Mouse (Mus musculus): Measurements from ENCODE around the gene Zfp61.
A peak's percentile ranks its signal among the peaks of the same experiment; 100 is the strongest.

Zfp61 gene

DNA sequence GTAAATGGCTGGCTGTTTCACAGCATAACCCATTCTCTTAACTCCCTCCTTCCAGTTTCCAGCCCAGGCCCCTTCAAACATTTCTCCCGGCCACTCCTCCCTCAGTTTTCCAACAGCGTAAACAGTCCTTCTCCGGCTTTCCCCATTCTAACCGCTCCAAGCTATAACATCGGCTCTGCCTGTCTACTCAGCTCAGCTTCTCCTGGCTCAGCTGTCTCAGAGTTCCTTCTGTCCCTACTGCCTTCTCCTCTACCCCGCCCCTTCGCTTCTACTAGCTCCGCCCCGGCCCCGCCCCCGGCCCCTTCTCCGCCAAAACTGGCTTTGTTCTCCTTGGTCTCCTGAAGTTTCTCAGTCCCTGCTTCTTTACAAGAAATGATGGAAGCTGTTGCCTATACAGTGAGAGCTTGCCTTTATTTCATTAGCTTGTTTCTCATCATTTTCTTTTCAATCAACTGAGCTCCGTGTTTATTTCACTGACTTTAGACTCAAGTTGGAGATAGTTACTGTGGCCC is at the start of gene Zfp61:
Zfp61 (minus strand) TSS at position 462 of the 512 bp plus-strand sequence.
- DNase-seq = peak; percentile 70

DNA sequence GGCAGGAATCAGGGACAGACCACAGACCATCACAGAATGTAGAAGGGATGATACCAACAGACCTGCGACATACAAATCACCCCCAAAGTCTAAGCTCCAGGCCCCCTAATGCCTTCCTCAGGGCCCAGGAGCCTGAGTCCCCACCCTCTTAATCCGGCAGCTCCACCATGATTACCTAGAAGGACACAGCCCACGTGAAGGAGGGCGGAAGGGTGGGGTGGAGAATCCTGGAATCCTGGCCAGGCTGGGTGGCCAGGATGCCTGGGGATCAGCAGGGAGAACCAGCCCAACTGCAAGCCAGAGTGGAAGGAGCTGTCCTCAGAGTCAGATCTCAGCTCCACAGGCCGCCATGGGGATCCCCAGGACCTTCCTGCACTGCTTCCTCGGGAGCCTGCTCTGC is 47.9 kb upstream of the Zfp61 start, which contains the start of gene Lypd5:
Lypd5 (plus strand) TSS at position 301 of the 400 bp plus-strand sequence.
- DNase-seq = no peak

- DNase-seq = no peak
Measured at GRCm38 (mm10) chr7:24346444-24346843, 45.4 kb upstream of the Zfp61 start.

GRCm38 (mm10) chr7:24343701-24344272 is 42.8 kb upstream of the Zfp61 start:
- no peak for DNase-seq

GRCm38 (mm10) chr7:24338241-24338640 is 37.2 kb upstream of the Zfp61 start:
- DNase-seq = no peak

DNA sequence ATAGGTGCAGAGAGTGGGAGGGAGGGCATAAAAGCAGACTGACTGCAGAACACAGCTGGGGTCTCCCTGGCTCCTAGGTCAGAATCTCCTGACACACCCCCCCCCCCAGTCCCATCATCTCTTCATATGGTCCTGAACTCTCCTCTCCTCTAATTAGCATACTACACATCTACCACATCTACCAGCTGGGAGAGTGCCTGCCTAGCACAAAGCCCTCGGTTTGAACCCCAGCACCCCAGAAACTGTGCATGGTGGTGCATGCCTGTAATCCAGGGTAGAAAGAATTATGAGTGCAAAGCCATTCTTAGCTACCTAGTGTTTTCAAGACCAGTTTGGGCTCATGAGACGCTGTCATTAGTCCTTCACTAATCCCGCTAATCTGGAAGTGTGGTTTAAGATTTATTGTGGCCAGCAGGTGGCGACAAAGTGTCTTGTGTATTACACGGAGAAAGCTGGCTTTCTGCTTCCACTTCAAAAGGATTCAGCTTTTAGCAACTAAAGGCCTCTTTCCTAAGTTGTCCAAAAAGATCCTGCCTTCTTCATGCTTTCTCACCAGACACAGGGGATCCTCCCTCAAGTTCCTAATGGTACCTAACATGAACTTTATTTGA is 34.8 kb upstream of the Zfp61 start:
- peak; percentile 86 for DNase-seq

- peak; percentile 34 for DNase-seq
Measured at GRCm38 (mm10) chr7:24333304-24333986, 32.4 kb upstream of the Zfp61 start, which contains the start of gene Tescl. Gene Tescl (minus strand): TSS chr7:24333936.

GRCm38 (mm10) chr7:24327281-24327975 is 26.4 kb upstream of the Zfp61 start:
- no peak for DNase-seq

- DNase-seq = no peak
Measured at GRCm38 (mm10) chr7:24326273-24327135, 25.5 kb upstream of the Zfp61 start.

- DNase-seq = peak; percentile 33
Measured at GRCm38 (mm10) chr7:24325675-24326128, 24.7 kb upstream of the Zfp61 start.

GRCm38 (mm10) chr7:24325197-24325596 is 24.2 kb upstream of the Zfp61 start:
- peak; percentile 30 for DNase-seq

- DNase-seq = no peak
Measured at GRCm38 (mm10) chr7:24322593-24322992, 21.6 kb upstream of the Zfp61 start.

GRCm38 (mm10) chr7:24318942-24319341 is 17.9 kb upstream of the Zfp61 start:
- DNase-seq = no peak

- peak; percentile 96 for DNase-seq
Measured at GRCm38 (mm10) chr7:24316567-24317092, 15.6 kb upstream of the Zfp61 start, which contains the start of gene Zfp94. Gene Zfp94 (minus strand): TSS chr7:24316666.

DNA sequence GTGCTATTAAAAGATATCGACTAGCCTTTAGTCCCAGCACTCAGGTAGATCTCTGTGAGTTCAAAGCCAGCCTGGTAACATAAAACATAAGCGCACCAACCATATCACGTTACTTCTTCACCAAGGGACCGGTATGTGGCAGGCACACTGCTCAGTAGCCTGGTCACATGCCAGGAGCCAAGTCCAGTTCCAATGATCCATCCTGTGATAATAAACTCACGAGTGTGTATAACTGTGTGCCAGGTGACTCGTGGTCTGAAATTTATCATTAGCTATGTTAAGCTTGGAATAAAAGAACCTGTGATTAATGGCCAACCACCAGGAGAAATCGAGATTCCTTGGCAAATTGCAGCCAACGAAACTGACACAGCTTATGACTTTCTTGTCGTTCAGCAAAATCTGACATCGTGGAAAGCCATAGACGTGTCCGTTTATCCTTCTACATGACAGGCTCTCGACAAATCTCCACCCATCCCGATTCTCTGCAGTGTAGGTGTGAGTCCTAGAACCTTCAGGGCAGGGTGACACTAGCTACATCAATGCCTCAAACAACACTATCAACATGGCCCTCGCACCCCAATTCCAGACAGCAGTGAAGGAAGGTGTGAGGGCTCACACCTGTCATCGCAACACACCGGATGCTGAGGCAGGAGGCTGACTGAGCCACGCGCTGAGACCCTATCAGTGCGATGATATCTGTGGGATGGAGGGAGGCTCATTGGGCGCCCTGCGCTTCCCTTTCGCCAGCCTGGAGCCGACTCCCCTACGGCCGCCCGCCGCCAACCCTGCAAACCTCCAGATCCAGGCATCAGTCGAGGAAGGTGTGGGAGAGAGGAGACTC is 14.9 kb upstream of the Zfp61 start:
- DNase-seq = peak; percentile 35

GRCm38 (mm10) chr7:24299823-24300481 is 1.1 kb downstream of the Zfp61 start:
- peak; percentile 16 for DNase-seq

- DNase-seq = peak; percentile 86
Measured at GRCm38 (mm10) chr7:24298973-24299708, 1.9 kb downstream of the Zfp61 start.

GRCm38 (mm10) chr7:24298635-24298972 is 2.4 kb downstream of the Zfp61 start:
- DNase-seq = no peak

GRCm38 (mm10) chr7:24297361-24298095 is 3.5 kb downstream of the Zfp61 start:
- DNase-seq = no peak

All from kidney, postnatal 10 days (tissue).